Mouse (Mus musculus): ENCODE results near the gene Arf4.
"Not testable (repeated sequence)": the region's sequence is repeated elsewhere in the genome, so short reads cannot be mapped to it uniquely, and the experiment has no call there.

The Arf4 gene

GRCm38 (mm10) chr14:26662488-26662887 lies 24.6 kb downstream of the Arf4 start:
- no peak for DNase-seq

DNA sequence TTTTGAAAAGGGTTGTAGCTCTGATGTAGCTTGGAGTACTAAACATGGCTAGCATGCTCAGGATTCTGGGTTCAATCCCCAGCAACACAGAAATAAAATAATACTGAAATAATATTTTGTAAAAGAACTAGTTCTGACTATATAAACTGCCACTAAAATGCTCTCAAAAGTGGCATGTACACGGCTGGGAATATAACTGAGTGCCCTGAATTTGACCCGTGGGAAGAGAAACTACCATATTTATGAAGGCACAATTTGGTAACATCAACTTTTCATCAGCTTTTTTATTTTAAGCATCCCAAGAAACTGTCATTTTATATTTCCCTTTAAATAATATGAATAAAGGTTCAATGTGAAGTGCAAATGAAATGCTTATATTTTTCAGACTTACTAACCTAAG lies 26.0 kb downstream of the Arf4 start:
- DNase-seq = no peak

- DNase-seq = no peak
These were observed 30.1 kb downstream of the Arf4 start for GRCm38 (mm10) chr14:26667991-26668370.

- peak; percentile 38 to 41 for DNase-seq
These were observed 30.8 kb downstream of the Arf4 start for GRCm38 (mm10) chr14:26668371-26669291.

DNA sequence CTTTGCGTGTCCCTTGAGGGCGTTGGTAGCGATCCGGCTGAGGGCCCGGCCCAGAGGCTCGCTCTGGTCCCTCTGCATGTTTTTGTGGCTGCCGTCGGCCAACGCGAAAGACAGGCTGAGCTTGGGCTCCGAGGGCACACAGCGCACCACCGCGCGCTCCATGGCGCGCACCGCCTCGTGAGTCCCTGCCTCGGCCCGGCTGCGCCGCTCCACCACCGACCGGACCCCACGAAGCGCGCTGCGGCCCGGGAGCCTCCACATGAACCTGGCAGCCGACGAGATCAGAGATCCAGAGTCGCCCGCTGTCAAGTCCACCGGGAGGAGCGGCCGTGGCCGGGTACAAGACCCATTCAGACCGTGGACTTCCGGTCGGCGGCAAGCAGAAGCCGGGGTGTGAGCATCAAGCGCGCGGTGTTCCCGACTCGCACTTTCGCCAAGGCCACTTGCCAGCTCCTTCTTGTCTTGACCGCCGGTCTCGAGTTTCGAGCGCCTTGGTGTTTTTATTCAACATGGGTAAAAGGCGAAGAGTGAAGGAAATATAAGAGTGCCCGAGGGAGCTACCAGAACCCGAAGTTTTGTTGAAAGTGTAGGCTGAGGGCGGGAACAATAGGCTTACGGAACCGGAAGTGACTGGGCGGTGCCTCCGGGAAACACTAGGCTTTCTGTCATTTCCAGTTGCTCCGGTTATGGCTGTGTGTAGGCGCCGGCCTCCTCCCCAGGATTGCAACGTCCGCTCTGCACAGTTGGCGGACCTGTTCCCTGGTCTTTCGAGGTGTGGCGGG lies 31.6 kb downstream of the Arf4 start, which contains the start of gene Pde12:
Pde12 (minus strand) TSS at position 592 of the 782 bp plus-strand sequence.
- peak; percentile 71 to 81 for DNase-seq

GRCm38 (mm10) chr14:26670964-26671363 lies 33.1 kb downstream of the Arf4 start:
- DNase-seq = no peak

DNA sequence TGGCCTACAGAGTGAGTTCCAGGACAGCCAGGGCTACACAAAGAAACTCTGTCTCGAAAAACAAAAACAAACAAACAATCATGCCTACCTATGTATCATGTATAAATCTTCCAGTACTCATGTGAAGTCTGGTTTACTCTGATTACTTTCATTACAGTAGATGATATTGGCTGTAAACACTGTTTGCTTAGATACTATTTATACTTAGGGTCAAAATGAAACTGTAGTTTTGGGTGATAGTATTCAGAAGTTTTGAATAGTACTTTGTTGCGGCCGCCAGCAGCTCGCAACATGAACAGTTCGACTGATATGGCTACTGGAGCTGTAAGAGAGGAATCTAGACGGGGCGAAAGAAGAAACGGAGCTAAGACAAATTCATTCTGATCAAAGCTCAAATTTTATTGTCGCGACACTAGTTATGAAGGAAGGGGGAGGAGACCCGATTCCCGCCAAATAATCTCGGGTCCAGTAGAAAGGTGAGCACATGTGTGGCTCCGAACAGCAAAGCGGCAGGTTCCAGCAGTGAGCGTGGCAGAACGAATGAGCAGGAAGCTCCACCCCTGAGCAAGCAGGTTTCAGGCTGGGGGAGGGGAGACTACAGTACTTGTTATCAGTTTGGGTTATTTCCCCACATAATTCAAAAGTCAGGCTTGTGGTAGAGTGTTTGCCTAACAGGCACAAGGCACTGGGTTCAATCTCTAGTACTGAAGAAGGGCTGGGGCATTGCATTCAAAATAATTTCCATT lies 34.2 kb downstream of the Arf4 start:
- not testable (repeated sequence) for DNase-seq

DNA sequence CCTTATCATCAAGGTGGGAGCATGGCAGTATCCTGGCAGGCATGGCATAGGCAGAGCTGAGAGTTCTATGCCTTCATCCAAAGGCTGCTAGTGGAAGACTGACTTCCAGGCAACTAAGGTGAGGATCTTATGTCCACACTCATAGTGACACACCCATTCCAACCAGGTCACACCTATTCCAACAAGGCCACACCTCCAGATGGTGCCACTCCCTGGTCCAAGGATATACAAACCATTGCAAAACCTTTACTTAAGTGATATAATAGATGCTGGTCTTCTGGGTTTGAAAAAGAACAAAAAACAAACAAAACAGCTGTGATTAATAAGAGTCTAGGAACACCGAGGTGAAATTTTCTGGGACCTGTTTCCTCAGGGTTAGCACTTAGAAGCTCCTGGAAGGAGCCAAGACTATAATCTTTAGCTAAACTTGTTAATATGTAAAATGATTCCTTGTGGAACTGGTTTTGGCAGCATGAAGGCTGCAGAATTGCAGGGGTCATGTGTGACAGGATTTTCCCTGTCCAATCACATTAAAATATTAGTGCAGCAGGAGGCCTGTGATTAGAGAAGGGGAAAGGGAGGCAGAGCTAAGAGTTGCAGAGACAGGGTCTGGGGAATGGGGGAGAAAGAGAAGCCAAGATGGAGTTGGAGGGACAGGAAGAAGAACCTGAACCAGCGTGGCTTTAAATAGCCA lies 36.7 kb downstream of the Arf4 start:
- not testable (repeated sequence) for DNase-seq

GRCm38 (mm10) chr14:26675371-26675770 lies 37.5 kb downstream of the Arf4 start:
- DNase-seq = no peak

GRCm38 (mm10) chr14:26675791-26676190 lies 37.9 kb downstream of the Arf4 start:
- DNase-seq = no peak

DNA sequence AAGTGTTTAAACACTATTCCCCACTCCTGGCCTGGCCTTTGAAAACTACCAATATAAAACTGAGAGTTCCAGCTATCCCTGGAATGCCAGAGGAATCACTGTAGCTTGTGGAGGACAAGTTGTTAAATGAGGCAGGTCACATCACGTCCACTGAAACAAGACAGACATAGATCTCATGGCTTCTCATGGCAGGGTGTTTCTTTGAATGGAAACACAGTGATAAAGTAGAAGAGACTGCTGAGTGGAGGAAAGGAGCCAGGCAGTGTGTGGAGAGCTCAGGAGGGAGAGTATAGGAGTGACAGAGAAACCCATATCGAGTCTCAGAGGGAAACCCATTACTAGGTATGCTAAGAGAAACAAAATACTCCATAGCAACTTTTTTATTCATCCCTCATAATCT lies 52.9 kb downstream of the Arf4 start:
- DNase-seq = no peak

- DNase-seq = no peak
These were observed 53.5 kb downstream of the Arf4 start for GRCm38 (mm10) chr14:26691363-26691762.

DNA sequence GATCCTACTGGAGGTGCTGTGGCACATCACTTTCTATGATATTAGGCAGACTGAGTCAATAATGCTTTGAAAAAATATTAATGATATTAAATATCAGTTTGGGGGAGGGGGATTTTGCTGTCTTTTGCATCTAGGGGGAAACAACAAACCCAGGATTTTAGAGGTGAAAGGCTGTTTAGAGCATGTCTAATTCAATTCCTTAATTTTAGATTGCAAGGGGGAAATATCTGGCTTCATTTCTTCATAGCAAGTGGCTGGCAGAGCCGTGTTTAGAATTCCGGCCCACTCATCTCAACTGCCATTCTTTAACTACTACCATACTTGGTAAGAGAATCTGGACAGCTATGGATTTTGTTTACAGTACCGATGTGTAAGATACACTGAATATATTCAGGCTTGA lies 55.1 kb downstream of the Arf4 start, which contains the start of gene Dnah12:
Dnah12 (plus strand) TSS at position 301 of the 400 bp plus-strand sequence.
- no peak for DNase-seq

- no peak for DNase-seq
These were observed 60.0 kb downstream of the Arf4 start for GRCm38 (mm10) chr14:26697912-26698311.

- DNase-seq = not testable (repeated sequence)
These were observed 67.4 kb downstream of the Arf4 start for GRCm38 (mm10) chr14:26705246-26705645.

Data from thymus, adult 18-20 months (tissue).